Mouse (Mus musculus) urinary bladder, postnatal 14 days (tissue): Measurements from ENCODE around the gene Bace2.
A peak's percentile ranks its signal among the peaks of the same experiment; 100 is the strongest.

ENCODE experiments used
- DNase-seq: peaks from one replicate; pipeline ENCODE4 v3.0.0; 2021; ENCODE audit warnings: low spot score

Bace2 gene

GRCm38 (mm10) chr16:97467993-97468791 is 111.7 kb downstream of the Bace2 start:
- DNase-seq: no peak

GRCm38 (mm10) chr16:97474671-97475070 is 118.1 kb downstream of the Bace2 start:
- DNase-seq: no peak

- DNase-seq: no peak
Observed at GRCm38 (mm10) chr16:97475581-97475980, 119.0 kb downstream of the Bace2 start.

- DNase-seq: no peak
Observed at GRCm38 (mm10) chr16:97476524-97476923, 120.0 kb downstream of the Bace2 start.

GRCm38 (mm10) chr16:97478655-97479054 is 122.1 kb downstream of the Bace2 start:
- DNase-seq: no peak

GRCm38 (mm10) chr16:97492369-97492768 is 135.8 kb downstream of the Bace2 start:
- DNase-seq: peak; percentile 44
